7 mouse cellular contexts compared by ENCODE assay signal in genomic region chr4:87785132-87786074, GRCm38 (mm10).
A peak's percentile ranks its signal among the peaks of the same experiment; 100 is the strongest.
DNase-seq lines count a peak whose midpoint lies in the region; ATAC-seq lines count a peak whose summit lies in the region.

No protein-coding gene starts in this region.

- peak; percentile 7 for DNase-seq in R1 (ENCODE audit: low read depth, low spot score)
- peak; percentile 75 for DNase-seq in cerebellum, adult 11 months
- DNase-seq in left cerebral cortex, adult 11 months (ENCODE audit: low spot score): peak; percentile 23

- ATAC-seq in forebrain, embryonic 15.5 days (replicated peaks): peak; percentile 76; the same call in 1 of the 2 replicates
- peak; percentile 81 for ATAC-seq in hindbrain, embryonic 15.5 days (ENCODE audit: low FRiP score, low read depth)
- peak; percentile 80 for ATAC-seq in midbrain, embryonic 12.5 days (ENCODE audit: low FRiP score, low read depth)
- ATAC-seq in stomach, embryonic 16.5 days (ENCODE audit: insufficient read depth, low FRiP score): no peak; the same call in 1 of the 2 replicates

- H3K4me1 ChIP-seq in forebrain, embryonic 15.5 days: peaks cover 18% of the 10 kb centered on the region
- H3K4me1 ChIP-seq in hindbrain, embryonic 15.5 days (replicated peaks): peaks cover 12% of the 10 kb centered on the region
- H3K4me1 ChIP-seq in midbrain, embryonic 12.5 days: peaks cover 12% of the 10 kb centered on the region
- H3K4me1 ChIP-seq in stomach, embryonic 16.5 days (ENCODE audit: control insufficient read depth, insufficient read depth, low read length): peaks cover 6% of the 10 kb centered on the region; the same call in 1 of the 2 replicates

- H3K9me3 ChIP-seq in forebrain, embryonic 15.5 days: no peaks in the 10 kb centered on the region
- no peaks in the 10 kb centered on the region for H3K9me3 ChIP-seq in hindbrain, embryonic 15.5 days
- no peaks in the 10 kb centered on the region for H3K9me3 ChIP-seq in midbrain, embryonic 12.5 days
- no peaks in the 10 kb centered on the region for H3K9me3 ChIP-seq in stomach, embryonic 16.5 days (replicated peaks; ENCODE audit: control insufficient read depth, low read length)

- H3K27me3 ChIP-seq in forebrain, embryonic 15.5 days: no peaks in the 10 kb centered on the region
- H3K27me3 ChIP-seq in hindbrain, embryonic 15.5 days: no peaks in the 10 kb centered on the region
- no peaks in the 10 kb centered on the region for H3K27me3 ChIP-seq in midbrain, embryonic 12.5 days
- H3K27me3 ChIP-seq in stomach, embryonic 16.5 days (ENCODE audit: control insufficient read depth, insufficient read depth, low read length): no peaks in the 10 kb centered on the region

- no peak overlapping the region for H3K4me3 ChIP-seq in forebrain, embryonic 15.5 days
- H3K4me3 ChIP-seq in hindbrain, embryonic 15.5 days: no peak overlapping the region
- no peak overlapping the region for H3K4me3 ChIP-seq in midbrain, embryonic 12.5 days
- H3K4me3 ChIP-seq in stomach, embryonic 16.5 days (replicated peaks; ENCODE audit: low read length): no peak overlapping the region

- 14% methylated on average over 12 of the region's 12 CpGs for WGBS in forebrain, embryonic 15.5 days
- 11% methylated on average over 12 of the region's 12 CpGs for WGBS in hindbrain, embryonic 15.5 days
- 6% methylated on average over 12 of the region's 12 CpGs for WGBS in midbrain, embryonic 12.5 days
- 26% methylated on average over 12 of the region's 12 CpGs for WGBS in stomach, embryonic 16.5 days

- no peak overlapping the region for H3K4me2 ChIP-seq in forebrain, embryonic 15.5 days (replicated peaks)
- H3K4me2 ChIP-seq in hindbrain, embryonic 15.5 days: peak overlapping the region; percentile 11; the same call in 1 of the 2 replicates
- H3K4me2 ChIP-seq in midbrain, embryonic 12.5 days (replicated peaks): peak overlapping the region; percentile 35
- no peak overlapping the region for H3K4me2 ChIP-seq in stomach, embryonic 16.5 days (ENCODE audit: low read depth, low read length)

- no peak overlapping the region for H3K27ac ChIP-seq in forebrain, embryonic 15.5 days (replicated peaks)
- H3K27ac ChIP-seq in hindbrain, embryonic 15.5 days (replicated peaks): no peak overlapping the region
- peak overlapping the region; percentile 52 for H3K27ac ChIP-seq in midbrain, embryonic 12.5 days (replicated peaks)
- peak overlapping the region; percentile 18; the same call in 1 of the 2 replicates for H3K27ac ChIP-seq in stomach, embryonic 16.5 days (ENCODE audit: low read length)

- H3K9ac ChIP-seq in forebrain, embryonic 15.5 days (replicated peaks): no peak overlapping the region
- H3K9ac ChIP-seq in hindbrain, embryonic 15.5 days: no peak overlapping the region
- H3K9ac ChIP-seq in midbrain, embryonic 12.5 days (replicated peaks): peak overlapping the region; percentile 24; the same call in 1 of the 2 replicates
- H3K9ac ChIP-seq in stomach, embryonic 16.5 days (ENCODE audit: low read length): peak overlapping the region; percentile 35; the same call in 1 of the 2 replicates

- H3K36me3 ChIP-seq in forebrain, embryonic 15.5 days: peaks cover 26% of the 10 kb centered on the region
- H3K36me3 ChIP-seq in hindbrain, embryonic 15.5 days: peaks cover 20% of the 10 kb centered on the region; the same call in 1 of the 2 replicates
- H3K36me3 ChIP-seq in midbrain, embryonic 12.5 days: peaks cover 26% of the 10 kb centered on the region
- H3K36me3 ChIP-seq in stomach, embryonic 16.5 days (ENCODE audit: control insufficient read depth, insufficient read depth, low read length): peaks cover 9% of the 10 kb centered on the region; the same call in 1 of the 2 replicates

Comparison
In these comparisons a context has a peak if more than half of its experiments do, and no peak if none do; other contexts are left out.
1. DNase-seq: peak in every context shown above with its lines; median percentile 75 in cerebellum, adult 11 months; 23 in left cerebral cortex, adult 11 months; 7 in R1.
2. H3K27ac ChIP-seq: peak in midbrain, embryonic 12.5 days (single experiment) and stomach, embryonic 16.5 days (single experiment); none in forebrain, embryonic 15.5 days (single experiment) and hindbrain, embryonic 15.5 days (single experiment).
3. H3K4me2 ChIP-seq: peak in hindbrain, embryonic 15.5 days (single experiment) and midbrain, embryonic 12.5 days (single experiment); none in forebrain, embryonic 15.5 days (single experiment) and stomach, embryonic 16.5 days (single experiment).
4. H3K9ac ChIP-seq: peak in midbrain, embryonic 12.5 days (single experiment) and stomach, embryonic 16.5 days (single experiment); none in forebrain, embryonic 15.5 days (single experiment) and hindbrain, embryonic 15.5 days (single experiment).